Mouse (Mus musculus): ENCODE results near the gene Fkbp11. TPM values are rescaled to one million over a fixed set of nuclear protein-coding genes. Genes with fewer than 3 reads are reported as not detected.
"Not testable (repeated sequence)": the region's sequence is repeated elsewhere in the genome, so short reads cannot be mapped to it uniquely, and the experiment has no call there.

The Fkbp11 gene
- polyA plus RNA-seq, 1 experiment from 2014 or later = 3.8 TPM

DNA sequence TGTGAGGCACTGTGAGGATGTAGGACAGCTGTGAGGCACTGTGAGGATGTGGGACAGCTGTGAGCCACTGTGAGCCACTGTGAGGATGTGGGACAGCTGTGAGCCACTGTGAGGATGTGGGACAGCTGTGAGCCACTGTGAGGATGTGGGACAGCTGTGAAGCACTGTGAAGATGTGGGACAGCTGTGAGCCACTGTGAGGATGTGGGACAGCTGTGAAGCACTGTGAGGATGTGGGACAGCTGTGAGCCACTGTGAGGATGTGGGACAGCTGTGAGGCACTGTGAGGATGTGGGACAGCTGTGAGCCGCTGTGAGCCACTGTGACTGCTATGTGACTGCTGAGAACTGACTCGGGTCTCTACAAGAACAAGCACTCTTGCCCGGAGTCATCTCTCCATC, 15.9 kb upstream of the Fkbp11 start:
- peaks cover 48% of the 10 kb centered on the region for H3K36me3 ChIP-seq (ENCODE audit: control insufficient read depth, insufficient read depth, low read length)
- not testable (repeated sequence) for H3K9me3 ChIP-seq (replicated peaks; ENCODE audit: control insufficient read depth, low read length); H3K4me2 ChIP-seq (ENCODE audit: low read length); ATAC-seq; H3K27ac ChIP-seq (ENCODE audit: low read depth, low read length); H3K4me3 ChIP-seq (ENCODE audit: low read depth, low read length); DNase-seq (ENCODE audit: low spot score); H3K9ac ChIP-seq (ENCODE audit: low read length); H3K4me1 ChIP-seq (ENCODE audit: control insufficient read depth, insufficient read depth, low read length); H3K27me3 ChIP-seq (replicated peaks; ENCODE audit: control insufficient read depth, insufficient read depth, low read length)
- WGBS = 91% methylated on average over 3 of the region's 3 CpGs

- WGBS = 86% methylated on average over 8 of the region's 8 CpGs
Observed at GRCm38 (mm10) chr15:98742766-98743428, 14.9 kb upstream of the Fkbp11 start.

GRCm38 (mm10) chr15:98740219-98740618, 12.2 kb upstream of the Fkbp11 start:
- WGBS = 80% methylated on average over 8 of the region's 8 CpGs
- no peak overlapping the region for H3K4me2 ChIP-seq (ENCODE audit: low read length)
- H3K4me3 ChIP-seq (ENCODE audit: low read depth, low read length) = no peak overlapping the region
- H3K27me3 ChIP-seq (replicated peaks; ENCODE audit: control insufficient read depth, insufficient read depth, low read length) = no peaks in the 10 kb centered on the region
- no peak for ATAC-seq
- H3K36me3 ChIP-seq (ENCODE audit: control insufficient read depth, insufficient read depth, low read length) = peaks cover 69% of the 10 kb centered on the region
- no peak overlapping the region for H3K9ac ChIP-seq (ENCODE audit: low read length)
- H3K9me3 ChIP-seq (replicated peaks; ENCODE audit: control insufficient read depth, low read length) = no peaks in the 10 kb centered on the region
- H3K27ac ChIP-seq (ENCODE audit: low read depth, low read length) = no peak overlapping the region
- H3K4me1 ChIP-seq (ENCODE audit: control insufficient read depth, insufficient read depth, low read length) = no peaks in the 10 kb centered on the region
- DNase-seq (ENCODE audit: low spot score) = no peak

More at GRCm38 (mm10) chr15:98742766-98743428, 14.9 kb upstream of the Fkbp11 start:
- Histone ChIP-seq H3K36me3 (ENCODE audit: control insufficient read depth, insufficient read depth, low read length) (peaks cover 55% of the 10 kb centered on the region), H3K4me3 (ENCODE audit: low read depth, low read length) (no peak overlapping the region), H3K27me3 (replicated peaks; ENCODE audit: control insufficient read depth, insufficient read depth, low read length) (no peaks in the 10 kb centered on the region), H3K9me3 (replicated peaks; ENCODE audit: control insufficient read depth, low read length) (no peaks in the 10 kb centered on the region), H3K27ac (ENCODE audit: low read depth, low read length) (no peak overlapping the region), H3K4me1 (ENCODE audit: control insufficient read depth, insufficient read depth, low read length) (no peaks in the 10 kb centered on the region), H3K4me2 (ENCODE audit: low read length) (no peak overlapping the region), H3K9ac (ENCODE audit: low read length) (no peak overlapping the region)
- no peak for DNase-seq (ENCODE audit: low spot score)
- no peak for ATAC-seq

DNA sequence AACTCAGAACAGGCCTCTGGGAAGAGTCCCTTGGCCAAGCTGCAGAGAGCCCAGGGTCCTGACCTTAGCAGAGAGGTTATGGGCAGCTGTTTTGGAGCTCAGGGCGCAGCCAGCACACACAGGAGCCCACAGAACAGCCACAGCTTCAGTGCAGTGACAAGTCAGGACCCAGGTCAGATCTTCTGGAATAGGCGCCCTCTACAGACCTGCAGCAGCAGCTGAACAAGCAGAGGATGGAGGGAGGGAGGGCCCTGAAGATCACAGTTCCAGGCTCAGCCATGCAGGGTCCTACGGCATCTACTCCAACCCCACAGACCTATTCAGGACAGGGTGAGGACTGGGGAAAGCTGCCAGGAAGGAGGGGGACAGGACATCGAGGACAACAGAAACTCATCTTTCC, 10.8 kb upstream of the Fkbp11 start:
- no peaks in the 10 kb centered on the region for H3K9me3 ChIP-seq (replicated peaks; ENCODE audit: control insufficient read depth, low read length)
- DNase-seq (ENCODE audit: low spot score) (no peak), ATAC-seq (no peak)
- H3K4me2 ChIP-seq (ENCODE audit: low read length) = no peak overlapping the region
- H3K36me3 ChIP-seq (ENCODE audit: control insufficient read depth, insufficient read depth, low read length) = peaks cover 71% of the 10 kb centered on the region
- no peak overlapping the region for H3K9ac ChIP-seq (ENCODE audit: low read length)
- no peaks in the 10 kb centered on the region for H3K27me3 ChIP-seq (replicated peaks; ENCODE audit: control insufficient read depth, insufficient read depth, low read length)
- 65% methylated on average over 4 of the region's 4 CpGs for WGBS
- H3K4me1 ChIP-seq (ENCODE audit: control insufficient read depth, insufficient read depth, low read length) = no peaks in the 10 kb centered on the region
- H3K4me3 ChIP-seq (ENCODE audit: low read depth, low read length) = no peak overlapping the region
- no peak overlapping the region for H3K27ac ChIP-seq (ENCODE audit: low read depth, low read length)

DNA sequence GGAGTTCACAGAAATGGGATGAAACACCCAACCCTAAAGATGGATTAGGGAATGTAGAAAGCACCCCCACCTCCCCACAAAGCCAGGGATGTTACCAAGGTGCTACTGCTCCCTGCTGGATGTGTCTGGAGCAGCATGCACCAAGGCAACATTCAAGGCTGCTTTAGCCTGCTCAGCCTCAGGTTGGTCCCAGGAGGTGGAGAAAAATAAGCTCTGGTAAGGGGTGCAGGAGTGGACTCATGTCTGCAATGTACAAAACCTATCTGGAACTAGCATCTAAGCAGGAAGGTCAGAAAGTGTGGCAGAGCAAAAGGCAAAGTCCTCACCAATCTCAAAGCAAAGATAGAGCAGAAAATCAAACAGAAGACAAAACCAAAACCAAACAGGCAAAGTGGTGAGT, 9.9 kb upstream of the Fkbp11 start:
- no peak overlapping the region for H3K27ac ChIP-seq (ENCODE audit: low read depth, low read length)
- no peaks in the 10 kb centered on the region for H3K4me1 ChIP-seq (ENCODE audit: control insufficient read depth, insufficient read depth, low read length)
- ATAC-seq (no peak), DNase-seq (ENCODE audit: low spot score) (no peak)
- no peak overlapping the region for H3K4me3 ChIP-seq (ENCODE audit: low read depth, low read length)
- peaks cover 69% of the 10 kb centered on the region for H3K36me3 ChIP-seq (ENCODE audit: control insufficient read depth, insufficient read depth, low read length)
- H3K27me3 ChIP-seq (replicated peaks; ENCODE audit: control insufficient read depth, insufficient read depth, low read length) = no peaks in the 10 kb centered on the region
- no peak overlapping the region for H3K4me2 ChIP-seq (ENCODE audit: low read length)
- H3K9me3 ChIP-seq (replicated peaks; ENCODE audit: control insufficient read depth, low read length) = no peaks in the 10 kb centered on the region
- no peak overlapping the region for H3K9ac ChIP-seq (ENCODE audit: low read length)

GRCm38 (mm10) chr15:98736521-98736920, 8.5 kb upstream of the Fkbp11 start:
- no peak for DNase-seq (ENCODE audit: low spot score)
- ATAC-seq = no peak
- H3K36me3 ChIP-seq (ENCODE audit: control insufficient read depth, insufficient read depth, low read length) = peaks cover 58% of the 10 kb centered on the region
- 91% methylated on average over 10 of the region's 10 CpGs for WGBS
- no peak overlapping the region for H3K4me2 ChIP-seq (ENCODE audit: low read length)
- H3K4me1 ChIP-seq (ENCODE audit: control insufficient read depth, insufficient read depth, low read length) = no peaks in the 10 kb centered on the region
- H3K9ac ChIP-seq (ENCODE audit: low read length) = no peak overlapping the region
- H3K27ac ChIP-seq (ENCODE audit: low read depth, low read length) = no peak overlapping the region
- H3K4me3 ChIP-seq (ENCODE audit: low read depth, low read length) = no peak overlapping the region
- no peaks in the 10 kb centered on the region for H3K27me3 ChIP-seq (replicated peaks; ENCODE audit: control insufficient read depth, insufficient read depth, low read length)
- H3K9me3 ChIP-seq (replicated peaks; ENCODE audit: control insufficient read depth, low read length) = no peaks in the 10 kb centered on the region

- Histone ChIP-seq H3K36me3 (ENCODE audit: control insufficient read depth, insufficient read depth, low read length) (peaks cover 33% of the 10 kb centered on the region), H3K27me3 (replicated peaks; ENCODE audit: control insufficient read depth, insufficient read depth, low read length) (peaks cover under 1% of the 10 kb centered on the region; the same call in 1 of the 2 replicates), H3K4me3 (ENCODE audit: low read depth, low read length) (no peak overlapping the region), H3K4me2 (ENCODE audit: low read length) (no peak overlapping the region), H3K4me1 (ENCODE audit: control insufficient read depth, insufficient read depth, low read length) (no peaks in the 10 kb centered on the region), H3K9ac (ENCODE audit: low read length) (no peak overlapping the region), H3K9me3 (replicated peaks; ENCODE audit: control insufficient read depth, low read length) (no peaks in the 10 kb centered on the region), H3K27ac (ENCODE audit: low read depth, low read length) (no peak overlapping the region)
- ATAC-seq = no peak
- WGBS = 93% methylated on average over 5 of the region's 5 CpGs
- no peak for DNase-seq (ENCODE audit: low spot score)
Observed at GRCm38 (mm10) chr15:98733976-98734566, 6.1 kb upstream of the Fkbp11 start.

DNA sequence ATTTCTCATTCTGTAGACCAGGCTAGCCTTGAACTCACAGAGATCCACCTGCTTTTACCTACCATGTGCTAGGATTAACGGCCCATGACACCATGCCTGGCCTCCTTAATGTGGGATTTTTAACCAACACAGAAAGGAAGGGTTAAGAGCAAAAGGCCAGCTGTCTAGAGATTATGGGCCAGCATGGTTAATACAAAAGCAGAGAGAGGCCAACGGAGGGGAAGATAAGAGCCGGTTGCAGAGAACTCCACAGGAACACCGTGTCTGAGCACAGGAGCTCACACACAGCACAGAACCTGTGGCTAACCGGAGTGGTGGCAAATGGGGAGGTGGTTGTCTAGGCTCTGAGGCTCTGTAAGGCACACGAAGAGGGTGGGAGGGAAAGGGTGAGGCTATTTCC, 5.4 kb upstream of the Fkbp11 start:
- no peak overlapping the region for H3K9ac ChIP-seq (ENCODE audit: low read length)
- H3K36me3 ChIP-seq (ENCODE audit: control insufficient read depth, insufficient read depth, low read length) = peaks cover 26% of the 10 kb centered on the region
- peaks cover 5% of the 10 kb centered on the region; the same call in 1 of the 2 replicates for H3K27me3 ChIP-seq (replicated peaks; ENCODE audit: control insufficient read depth, insufficient read depth, low read length)
- DNase-seq (ENCODE audit: low spot score) = no peak
- no peak overlapping the region for H3K27ac ChIP-seq (ENCODE audit: low read depth, low read length)
- 81% methylated on average over 6 of the region's 6 CpGs for whole genome bisulfite sequencing
- H3K4me3 ChIP-seq (ENCODE audit: low read depth, low read length) = no peak overlapping the region
- H3K4me2 ChIP-seq (ENCODE audit: low read length) = no peak overlapping the region
- no peak for ATAC-seq
- H3K9me3 ChIP-seq (replicated peaks; ENCODE audit: control insufficient read depth, low read length) = no peaks in the 10 kb centered on the region
- no peaks in the 10 kb centered on the region for H3K4me1 ChIP-seq (ENCODE audit: control insufficient read depth, insufficient read depth, low read length)

- peaks cover 19% of the 10 kb centered on the region for H3K36me3 ChIP-seq (ENCODE audit: control insufficient read depth, insufficient read depth, low read length)
- no peak overlapping the region for H3K27ac ChIP-seq (ENCODE audit: low read depth, low read length)
- no peak overlapping the region for H3K9ac ChIP-seq (ENCODE audit: low read length)
- ATAC-seq (no peak), DNase-seq (ENCODE audit: low spot score) (no peak)
- peaks cover 8% of the 10 kb centered on the region for H3K4me1 ChIP-seq (ENCODE audit: control insufficient read depth, insufficient read depth, low read length)
- WGBS = 71% methylated on average over 8 of the region's 8 CpGs
- H3K4me3 ChIP-seq (ENCODE audit: low read depth, low read length) = no peak overlapping the region
- H3K27me3 ChIP-seq (replicated peaks; ENCODE audit: control insufficient read depth, insufficient read depth, low read length) = peaks cover 5% of the 10 kb centered on the region; the same call in 1 of the 2 replicates
- H3K9me3 ChIP-seq (replicated peaks; ENCODE audit: control insufficient read depth, low read length) = no peaks in the 10 kb centered on the region
- H3K4me2 ChIP-seq (ENCODE audit: low read length) = no peak overlapping the region
Observed at GRCm38 (mm10) chr15:98732006-98732531, 4.1 kb upstream of the Fkbp11 start.
